Mouse (Mus musculus) adrenal gland, adult 2 months (tissue): Measurements from ENCODE around the gene Pold3. TPM values are rescaled to one million over a fixed set of nuclear protein-coding genes. Genes with fewer than 3 reads are reported as not detected.
"Not testable (repeated sequence)": the region's sequence is repeated elsewhere in the genome, so short reads cannot be mapped to it uniquely, and the experiment has no call there.

Source experiments
- DNase-seq: peaks from one replicate; pipeline ENCODE4 v3.0.0; 2021
- polyA plus RNA-seq: library from polyadenylated mRNA; depleted of rRNA; stranded (reverse); fragments of >200 nt; gene quantifications from 2 replicates; pipeline ENCODE4 v1.2.3, GENCODE M21; 2012
- total RNA-seq, 2 experiments: library from RNA; stranded (reverse); gene quantifications; 2 replicates each; pipeline ENCODE4 v1.2.3; 2021

The Pold3 gene
- total and polyA plus RNA-seq, 3 experiments: 4.1 to 23.3 (median 22.4) TPM

GRCm38 (mm10) chr7:100111506-100111905 lies 9.9 kb downstream of the Pold3 start:
- no peak for DNase-seq

GRCm38 (mm10) chr7:100108341-100108740 lies 13.0 kb downstream of the Pold3 start:
- DNase-seq: no peak

- no peak for DNase-seq
Observed at GRCm38 (mm10) chr7:100104677-100105076, 16.7 kb downstream of the Pold3 start.

- peak; percentile 58 for DNase-seq
Observed at GRCm38 (mm10) chr7:100100031-100100595, 21.3 kb downstream of the Pold3 start.

- no peak for DNase-seq
Observed at GRCm38 (mm10) chr7:100086891-100087290, 34.5 kb downstream of the Pold3 start.

- DNase-seq: no peak
Observed at GRCm38 (mm10) chr7:100086159-100086755, 35.1 kb downstream of the Pold3 start.

- DNase-seq: no peak
Observed at GRCm38 (mm10) chr7:100083812-100084211, 37.6 kb downstream of the Pold3 start.

- DNase-seq: no peak
Observed at GRCm38 (mm10) chr7:100082836-100083235, 38.5 kb downstream of the Pold3 start.

- DNase-seq: no peak
Observed at GRCm38 (mm10) chr7:100080087-100080781, 41.1 kb downstream of the Pold3 start.

GRCm38 (mm10) chr7:100077071-100077470 lies 44.3 kb downstream of the Pold3 start:
- no peak for DNase-seq

- no peak for DNase-seq
Observed at GRCm38 (mm10) chr7:100076296-100076695, 45.1 kb downstream of the Pold3 start.

- no peak for DNase-seq
Observed at GRCm38 (mm10) chr7:100073959-100074358, 47.4 kb downstream of the Pold3 start.

- DNase-seq: not testable (repeated sequence)
Observed at GRCm38 (mm10) chr7:100052991-100053390, 68.4 kb downstream of the Pold3 start.

GRCm38 (mm10) chr7:100051904-100052303 lies 69.5 kb downstream of the Pold3 start:
- DNase-seq: peak; percentile 72

- DNase-seq: peak; percentile 70
Observed at GRCm38 (mm10) chr7:100046486-100046885, 74.9 kb downstream of the Pold3 start.

- DNase-seq: no peak
Observed at GRCm38 (mm10) chr7:100043605-100044031, 77.7 kb downstream of the Pold3 start.

GRCm38 (mm10) chr7:100043096-100043495 lies 78.3 kb downstream of the Pold3 start:
- DNase-seq: no peak

- no peak for DNase-seq
Observed at GRCm38 (mm10) chr7:100042120-100042519, 79.2 kb downstream of the Pold3 start.

GRCm38 (mm10) chr7:100036495-100036894 lies 84.9 kb downstream of the Pold3 start:
- no peak for DNase-seq

GRCm38 (mm10) chr7:100036050-100036449 lies 85.3 kb downstream of the Pold3 start:
- DNase-seq: no peak

GRCm38 (mm10) chr7:100034815-100035463 lies 86.4 kb downstream of the Pold3 start:
- DNase-seq: no peak

GRCm38 (mm10) chr7:100033672-100034071 lies 87.7 kb downstream of the Pold3 start:
- DNase-seq: no peak
